Mouse (Mus musculus): ENCODE measurements around the gene Svs2.
"Not testable (repeated sequence)": the region's sequence is repeated elsewhere in the genome, so short reads cannot be mapped to it uniquely, and the experiment has no call there.

The Svs2 gene

GRCm38 (mm10) chr2:164238366-164238765 is at the start of gene Svs2:
Svs2 (minus strand) TSS chr2:164238466.
- no peak for TF ChIP-seq NANOG (IDR thresholded peaks at IDR 0.05; ENCODE audit: borderline replicate concordance, low read length)
- TF ChIP-seq CTCF (conservative IDR thresholded peaks at IDR 0.05; ENCODE audit: low read length), result no peak
- TF ChIP-seq POU5F1 (IDR thresholded peaks at IDR 0.05; ENCODE audit: borderline replicate concordance, low read length), result no peak
- H3K27me3 ChIP-seq (ENCODE audit: insufficient read depth, low read length), result peaks cover 2% of the 10 kb centered on the region; the same call in 1 of the 2 replicates
- H3K36me3 ChIP-seq (ENCODE audit: insufficient read depth, low read length), result no peaks in the 10 kb centered on the region
- no peaks in the 10 kb centered on the region for H3K9me3 ChIP-seq (ENCODE audit: low read length)
- no peaks in the 10 kb centered on the region for H3K4me1 ChIP-seq (replicated peaks; ENCODE audit: low read depth, low read length)
- H3K4me3 ChIP-seq (replicated peaks; ENCODE audit: low read length), result no peak within 1 kb of the TSS

- Histone ChIP-seq H3K4me3 (replicated peaks; ENCODE audit: low read length) (no peak within 1 kb of the TSS), H3K27me3 (ENCODE audit: insufficient read depth, low read length) (no peaks in the 10 kb centered on the region), H3K4me1 (replicated peaks; ENCODE audit: low read depth, low read length) (no peaks in the 10 kb centered on the region), H3K9me3 (ENCODE audit: low read length) (no peaks in the 10 kb centered on the region), H3K36me3 (ENCODE audit: insufficient read depth, low read length) (no peaks in the 10 kb centered on the region)
- TF ChIP-seq NANOG (IDR thresholded peaks at IDR 0.05; ENCODE audit: borderline replicate concordance, low read length), result no peak
- TF ChIP-seq POU5F1 (IDR thresholded peaks at IDR 0.05; ENCODE audit: borderline replicate concordance, low read length), result no peak
- TF ChIP-seq CTCF (conservative IDR thresholded peaks at IDR 0.05; ENCODE audit: low read length), result no peak
Measured at GRCm38 (mm10) chr2:164278359-164278758, 40.1 kb upstream of the Svs2 start, which contains the start of gene Svs4. Svs4 (minus strand) TSS chr2:164278459.

- H3K36me3 ChIP-seq (ENCODE audit: insufficient read depth, low read length); H3K27me3 ChIP-seq (ENCODE audit: insufficient read depth, low read length); H3K4me1 ChIP-seq (replicated peaks; ENCODE audit: low read depth, low read length); H3K4me3 ChIP-seq (replicated peaks; ENCODE audit: low read length); H3K9me3 ChIP-seq (ENCODE audit: low read length): not testable (repeated sequence)
Measured at GRCm38 (mm10) chr2:164256540-164256939, 18.3 kb upstream of the Svs2 start, which contains the start of gene Svs3b. Svs3b (minus strand) TSS chr2:164256640.

- H3K27me3 ChIP-seq (ENCODE audit: insufficient read depth, low read length), result no peaks in the 10 kb centered on the region
- TF ChIP-seq CTCF (conservative IDR thresholded peaks at IDR 0.05; ENCODE audit: low read length), result no peak
- no peak for TF ChIP-seq POU5F1 (IDR thresholded peaks at IDR 0.05; ENCODE audit: borderline replicate concordance, low read length)
- no peak for TF ChIP-seq NANOG (IDR thresholded peaks at IDR 0.05; ENCODE audit: borderline replicate concordance, low read length)
Measured at GRCm38 (mm10) chr2:164232671-164233070, 5.6 kb downstream of the Svs2 start.

GRCm38 (mm10) chr2:164228361-164229070 is 9.8 kb downstream of the Svs2 start:
- no peaks in the 10 kb centered on the region for H3K9me3 ChIP-seq (ENCODE audit: low read length)
- no peaks in the 10 kb centered on the region for H3K27me3 ChIP-seq (ENCODE audit: insufficient read depth, low read length)

More at GRCm38 (mm10) chr2:164232671-164233070, 5.6 kb downstream of the Svs2 start:
- H3K9me3 ChIP-seq (ENCODE audit: low read length), result no peaks in the 10 kb centered on the region
- no peak overlapping the region for H3K4me3 ChIP-seq (replicated peaks; ENCODE audit: low read length)
- H3K36me3 ChIP-seq (ENCODE audit: insufficient read depth, low read length), result no peaks in the 10 kb centered on the region
- peaks cover 8% of the 10 kb centered on the region for H3K4me1 ChIP-seq (replicated peaks; ENCODE audit: low read depth, low read length)

GRCm38 (mm10) chr2:164221522-164221921 is 16.7 kb downstream of the Svs2 start, which contains the start of gene Wfdc15b:
Wfdc15b (minus strand) TSS chr2:164221660.
- H3K36me3 ChIP-seq (ENCODE audit: insufficient read depth, low read length), result no peaks in the 10 kb centered on the region
- no peak within 1 kb of the TSS for H3K4me3 ChIP-seq (replicated peaks; ENCODE audit: low read length)
- no peaks in the 10 kb centered on the region for H3K27me3 ChIP-seq (ENCODE audit: insufficient read depth, low read length)
- TF ChIP-seq POU5F1 (IDR thresholded peaks at IDR 0.05; ENCODE audit: borderline replicate concordance, low read length), result no peak
- TF ChIP-seq CTCF (conservative IDR thresholded peaks at IDR 0.05; ENCODE audit: low read length), result no peak
- TF ChIP-seq NANOG (IDR thresholded peaks at IDR 0.05; ENCODE audit: borderline replicate concordance, low read length), result no peak
- no peaks in the 10 kb centered on the region for H3K4me1 ChIP-seq (replicated peaks; ENCODE audit: low read depth, low read length)
- H3K9me3 ChIP-seq (ENCODE audit: low read length), result no peaks in the 10 kb centered on the region

More at GRCm38 (mm10) chr2:164228361-164229070, 9.8 kb downstream of the Svs2 start:
- Histone ChIP-seq H3K4me3 (replicated peaks; ENCODE audit: low read length) (no peak overlapping the region), H3K4me1 (replicated peaks; ENCODE audit: low read depth, low read length) (peaks cover 8% of the 10 kb centered on the region), H3K36me3 (ENCODE audit: insufficient read depth, low read length) (no peaks in the 10 kb centered on the region)
- TF ChIP-seq CTCF (conservative IDR thresholded peaks at IDR 0.05; ENCODE audit: low read length), result no peak
- no peak for TF ChIP-seq NANOG (IDR thresholded peaks at IDR 0.05; ENCODE audit: borderline replicate concordance, low read length)
- TF ChIP-seq POU5F1 (IDR thresholded peaks at IDR 0.05; ENCODE audit: borderline replicate concordance, low read length), result no peak

GRCm38 (mm10) chr2:164219295-164219694 is 19.0 kb downstream of the Svs2 start:
- no peaks in the 10 kb centered on the region for H3K36me3 ChIP-seq (ENCODE audit: insufficient read depth, low read length)
- TF ChIP-seq POU5F1 (IDR thresholded peaks at IDR 0.05; ENCODE audit: borderline replicate concordance, low read length) (no peak), CTCF (conservative IDR thresholded peaks at IDR 0.05; ENCODE audit: low read length) (no peak)
- H3K9me3 ChIP-seq (ENCODE audit: low read length), result no peaks in the 10 kb centered on the region
- H3K27me3 ChIP-seq (ENCODE audit: insufficient read depth, low read length), result no peaks in the 10 kb centered on the region; the same call in 1 of the 2 replicates
- H3K4me3 ChIP-seq (replicated peaks; ENCODE audit: low read length), result no peak overlapping the region
- no peaks in the 10 kb centered on the region for H3K4me1 ChIP-seq (replicated peaks; ENCODE audit: low read depth, low read length)

GRCm38 (mm10) chr2:164212711-164213110 is 25.6 kb downstream of the Svs2 start:
- Histone ChIP-seq H3K9me3 (ENCODE audit: low read length) (peaks cover 3% of the 10 kb centered on the region; the same call in 1 of the 2 replicates), H3K4me3 (replicated peaks; ENCODE audit: low read length) (no peak overlapping the region), H3K27me3 (ENCODE audit: insufficient read depth, low read length) (no peaks in the 10 kb centered on the region; the same call in 1 of the 2 replicates), H3K36me3 (ENCODE audit: insufficient read depth, low read length) (no peaks in the 10 kb centered on the region), H3K4me1 (replicated peaks; ENCODE audit: low read depth, low read length) (no peaks in the 10 kb centered on the region)
- TF ChIP-seq NANOG (IDR thresholded peaks at IDR 0.05; ENCODE audit: borderline replicate concordance, low read length), result no peak

- Histone ChIP-seq H3K4me1 (replicated peaks; ENCODE audit: low read depth, low read length) (no peaks in the 10 kb centered on the region), H3K4me3 (replicated peaks; ENCODE audit: low read length) (no peak overlapping the region), H3K9me3 (ENCODE audit: low read length) (peaks cover 10% of the 10 kb centered on the region), H3K36me3 (ENCODE audit: insufficient read depth, low read length) (no peaks in the 10 kb centered on the region), H3K27me3 (ENCODE audit: insufficient read depth, low read length) (no peaks in the 10 kb centered on the region; the same call in 1 of the 2 replicates)
- TF ChIP-seq CTCF (conservative IDR thresholded peaks at IDR 0.05; ENCODE audit: low read length), result no peak
- TF ChIP-seq POU5F1 (IDR thresholded peaks at IDR 0.05; ENCODE audit: borderline replicate concordance, low read length), result no peak
- TF ChIP-seq NANOG (IDR thresholded peaks at IDR 0.05; ENCODE audit: borderline replicate concordance, low read length), result no peak
Measured at GRCm38 (mm10) chr2:164210892-164211291, 27.4 kb downstream of the Svs2 start.
